Mouse (Mus musculus): Measurements from ENCODE around the gene Pdp2. TPM values are rescaled to one million over a fixed set of nuclear protein-coding genes. Genes with fewer than 3 reads are reported as not detected.

The Pdp2 gene
- polyA plus RNA-seq (2015; fragmentation: Nextera tagmentation; extraction: Ambion mirVana), result 15.2 and 17.2 TPM in 2 replicates

DNA sequence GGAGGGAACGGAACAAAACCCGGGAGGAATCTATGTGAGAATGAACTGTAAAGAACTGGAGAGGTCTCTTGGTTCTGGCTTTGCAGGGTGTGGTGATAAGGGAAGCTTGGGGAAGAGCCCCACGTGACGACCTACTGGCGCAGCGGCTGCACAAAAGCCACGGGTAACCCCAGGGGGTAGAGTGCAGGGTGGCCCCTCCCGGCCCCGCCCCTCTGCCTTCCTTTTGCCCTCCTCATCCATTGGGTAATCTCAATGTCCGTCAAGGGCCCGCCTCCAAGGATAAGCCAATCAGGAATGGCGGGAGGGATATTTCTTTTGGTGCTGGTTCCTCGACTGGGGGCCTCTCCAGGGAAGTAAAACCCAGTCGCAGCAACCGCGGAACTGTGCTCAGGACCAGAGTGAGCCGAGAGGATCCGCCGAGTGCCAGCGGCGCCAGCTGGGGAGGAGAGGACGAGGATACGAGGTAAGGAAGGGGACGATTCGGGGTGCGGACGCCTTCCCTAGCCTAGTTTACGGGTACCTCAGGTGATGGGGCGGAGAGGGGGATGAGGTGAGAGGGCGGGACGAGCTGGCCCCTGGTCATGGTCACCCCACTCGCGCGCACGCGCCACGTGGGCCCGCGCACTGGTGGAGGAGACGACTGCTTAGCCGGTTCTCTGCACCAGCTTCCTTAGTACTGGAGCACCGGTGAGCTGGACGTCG is at the start of gene Pdp2:
Gene Pdp2, plus strand, starts transcription at position 319 of the 702 bp plus-strand sequence.
- Histone ChIP-seq H3K27me3 (no peaks in the 10 kb centered on the region), H3K4me2 (peak within 1 kb of the TSS; percentile 79), H3K9ac (peak within 1 kb of the TSS; percentile 69), H3K36me3 (ENCODE audit: poor library complexity, severe bottlenecking) (peaks cover 25% of the 10 kb centered on the region), H3K4me1 (peaks cover 8% of the 10 kb centered on the region), H3K9me3 (replicated peaks) (no peaks in the 10 kb centered on the region), H3K27ac (peak within 1 kb of the TSS; percentile 44), H3K4me3 (peak within 1 kb of the TSS; percentile 61)
- ATAC-seq, result peak; percentile 99
- WGBS, result under 1% methylated on average over 44 of the region's 44 CpGs

DNA sequence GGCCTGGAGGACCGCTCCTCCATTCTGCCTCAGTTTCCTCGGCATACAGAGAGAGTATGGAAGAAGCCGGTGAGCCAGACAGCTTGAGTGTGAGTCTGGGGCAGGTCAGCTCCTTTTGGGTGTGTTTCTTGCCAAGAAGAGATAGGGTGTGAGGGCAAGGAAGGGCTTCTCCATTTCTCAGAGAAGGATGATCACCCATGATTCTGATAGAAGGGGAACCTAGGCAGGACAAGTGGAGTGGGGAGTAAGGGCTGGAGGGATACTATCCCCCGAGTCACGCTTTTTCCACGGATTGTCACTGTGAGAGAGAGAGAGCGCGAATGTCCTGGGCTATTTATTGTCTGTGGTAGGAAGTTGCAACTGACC is 49.8 kb upstream of the Pdp2 start:
- no peak; the same call in 1 of the 2 replicates for ATAC-seq
- Histone ChIP-seq H3K27ac (no peak overlapping the region), H3K27me3 (peaks cover 65% of the 10 kb centered on the region), H3K4me1 (peaks cover 15% of the 10 kb centered on the region), H3K9me3 (replicated peaks) (no peaks in the 10 kb centered on the region), H3K4me3 (peak overlapping the region; percentile 46), H3K9ac (peak overlapping the region; percentile 50; the same call in 1 of the 2 replicates), H3K4me2 (peak overlapping the region; percentile 95), H3K36me3 (ENCODE audit: poor library complexity, severe bottlenecking) (no peaks in the 10 kb centered on the region)
- WGBS, result 14% methylated on average over 8 of the region's 8 CpGs

DNA sequence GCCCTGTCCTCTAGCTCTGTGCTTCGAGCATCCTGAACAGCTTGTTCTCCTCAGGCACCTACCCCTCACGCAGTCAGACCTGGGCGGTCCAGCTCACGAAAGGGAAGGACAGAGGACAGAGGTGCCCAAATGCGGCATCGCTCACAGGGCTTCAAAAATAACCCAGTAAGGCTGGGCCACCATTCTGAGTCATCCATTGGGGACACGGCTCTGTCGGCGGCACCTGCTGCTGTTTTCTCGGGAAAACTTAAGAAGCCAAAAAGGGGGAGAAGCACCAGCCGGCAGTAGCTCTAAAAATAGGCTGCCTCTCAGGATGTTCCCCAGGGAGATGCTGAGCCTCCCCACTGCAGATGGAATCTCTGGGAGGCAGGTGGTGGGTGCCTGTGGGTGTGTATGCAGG is 49.1 kb upstream of the Pdp2 start:
- peaks cover 15% of the 10 kb centered on the region for H3K4me1 ChIP-seq
- no peak overlapping the region for H3K9ac ChIP-seq
- 9% methylated on average over 11 of the region's 11 CpGs for WGBS
- H3K9me3 ChIP-seq (replicated peaks), result no peaks in the 10 kb centered on the region
- no peak overlapping the region for H3K4me2 ChIP-seq
- H3K36me3 ChIP-seq (ENCODE audit: poor library complexity, severe bottlenecking), result no peaks in the 10 kb centered on the region
- no peak overlapping the region for H3K4me3 ChIP-seq
- 0 out of 2 replicates have a peak, but pooled peaks have one; percentile 22 for ATAC-seq
- no peak overlapping the region for H3K27ac ChIP-seq
- peaks cover 65% of the 10 kb centered on the region for H3K27me3 ChIP-seq

DNA sequence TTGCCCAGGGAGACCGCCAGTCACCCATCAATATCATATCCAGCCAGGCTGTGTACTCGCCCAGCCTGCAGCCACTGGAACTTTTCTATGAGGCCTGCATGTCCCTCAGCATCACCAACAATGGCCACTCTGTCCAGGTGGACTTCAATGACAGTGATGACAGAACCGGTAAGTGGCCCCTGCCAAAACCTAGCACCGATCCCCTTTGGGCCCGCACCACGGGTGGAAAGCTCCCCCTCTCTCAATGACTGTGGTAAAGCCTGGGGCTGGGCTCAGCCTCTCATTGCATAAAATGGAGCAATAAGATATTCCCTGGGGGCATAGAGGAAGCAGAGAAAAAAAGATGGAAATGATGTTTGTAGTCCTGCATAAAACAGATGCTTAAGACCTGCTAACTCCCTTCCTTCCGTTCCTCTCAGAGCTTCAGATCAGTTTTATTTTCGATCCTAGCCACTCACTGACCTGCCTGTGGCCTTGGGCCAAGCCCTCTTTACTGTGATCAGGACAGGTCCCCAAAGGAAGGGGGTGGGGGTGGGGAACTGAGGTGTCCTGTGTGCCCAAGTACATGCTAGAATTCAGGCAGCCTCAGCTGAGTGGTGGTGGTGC is 47.7 kb upstream of the Pdp2 start:
- H3K9me3 ChIP-seq (replicated peaks), result no peaks in the 10 kb centered on the region
- no peak for ATAC-seq
- no peak overlapping the region for H3K4me2 ChIP-seq
- no peaks in the 10 kb centered on the region for H3K36me3 ChIP-seq (ENCODE audit: poor library complexity, severe bottlenecking)
- peaks cover 15% of the 10 kb centered on the region for H3K4me1 ChIP-seq
- H3K27me3 ChIP-seq, result peaks cover 61% of the 10 kb centered on the region
- H3K4me3 ChIP-seq, result no peak overlapping the region
- no peak overlapping the region for H3K9ac ChIP-seq
- 87% methylated on average over 8 of the region's 8 CpGs for WGBS
- H3K27ac ChIP-seq, result no peak overlapping the region

DNA sequence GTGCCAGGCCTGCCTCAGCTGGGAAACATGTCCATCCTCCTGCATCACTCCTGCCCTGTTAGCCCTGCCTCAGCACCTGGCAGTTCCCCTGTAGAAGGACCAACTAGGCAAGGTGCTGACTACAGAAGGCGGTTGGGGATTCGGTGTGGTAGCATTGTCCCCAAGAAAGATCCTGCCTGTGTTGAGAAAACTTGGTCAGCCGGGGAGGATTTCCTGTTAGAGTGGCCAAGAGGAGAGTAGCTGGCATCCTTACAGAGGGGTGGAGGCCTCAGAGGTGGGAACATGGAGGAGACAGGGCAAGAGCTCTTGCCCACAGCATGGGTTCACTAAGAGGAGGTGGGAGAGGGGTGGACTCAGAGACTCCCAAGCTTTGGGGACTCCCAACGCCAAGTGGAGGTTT is 36.1 kb upstream of the Pdp2 start:
- Histone ChIP-seq H3K9me3 (replicated peaks) (no peaks in the 10 kb centered on the region), H3K27ac (no peak overlapping the region), H3K4me3 (no peak overlapping the region), H3K4me1 (no peaks in the 10 kb centered on the region), H3K36me3 (ENCODE audit: poor library complexity, severe bottlenecking) (no peaks in the 10 kb centered on the region), H3K9ac (no peak overlapping the region), H3K27me3 (no peaks in the 10 kb centered on the region), H3K4me2 (no peak overlapping the region)
- no peak for ATAC-seq
- WGBS, result 96% methylated on average over 4 of the region's 4 CpGs

DNA sequence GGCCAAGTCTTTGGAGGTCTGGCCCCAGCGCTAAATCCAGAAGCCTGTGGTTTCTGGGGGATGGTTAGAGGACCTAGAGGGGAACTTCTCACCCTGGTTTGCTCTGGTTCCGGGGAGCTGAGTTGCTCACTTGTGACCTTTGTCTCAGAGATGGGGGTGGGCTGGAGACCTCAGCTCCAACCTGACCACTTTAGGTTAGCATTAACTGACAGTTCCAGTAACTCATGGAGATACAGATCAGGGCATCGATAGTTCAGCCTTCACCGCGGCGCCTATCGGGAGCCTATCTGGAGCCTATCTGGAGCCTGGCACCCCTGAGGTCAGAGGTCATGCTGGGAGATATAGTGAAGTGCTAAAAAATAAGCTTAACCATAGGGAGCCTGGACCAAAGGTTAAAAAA is 34.0 kb upstream of the Pdp2 start:
- Histone ChIP-seq H3K4me2 (no peak overlapping the region), H3K9me3 (replicated peaks) (no peaks in the 10 kb centered on the region), H3K4me1 (no peaks in the 10 kb centered on the region), H3K27me3 (no peaks in the 10 kb centered on the region), H3K4me3 (no peak overlapping the region), H3K36me3 (ENCODE audit: poor library complexity, severe bottlenecking) (no peaks in the 10 kb centered on the region), H3K9ac (no peak overlapping the region), H3K27ac (no peak overlapping the region)
- 91% methylated on average over 7 of the region's 7 CpGs for WGBS
- no peak for ATAC-seq

DNA sequence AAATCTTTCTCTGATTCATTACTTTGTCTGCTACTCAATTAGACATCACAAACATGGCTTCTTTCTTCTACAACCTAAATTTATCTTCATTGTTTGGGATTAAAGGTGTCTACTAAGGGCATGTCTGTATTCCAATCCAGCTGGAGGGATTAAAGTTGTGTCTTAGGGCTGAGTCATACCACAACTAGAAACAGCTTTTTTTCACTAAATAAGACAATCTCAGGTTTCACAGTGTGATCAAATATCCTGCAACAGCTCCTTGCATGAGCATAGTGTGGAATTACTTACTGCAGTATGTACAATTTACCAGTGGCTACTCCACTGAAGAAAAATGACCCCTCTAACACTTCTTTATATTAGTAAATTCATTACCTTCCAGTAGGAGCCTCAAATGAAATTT is 30.5 kb upstream of the Pdp2 start:
- Histone ChIP-seq H3K9ac (no peak overlapping the region), H3K27me3 (0 out of 2 replicates have a peak, but pooled peaks cover 2% of the 10 kb centered on the region), H3K27ac (no peak overlapping the region), H3K4me3 (no peak overlapping the region), H3K36me3 (ENCODE audit: poor library complexity, severe bottlenecking) (no peaks in the 10 kb centered on the region), H3K4me1 (no peaks in the 10 kb centered on the region), H3K9me3 (replicated peaks) (no peaks in the 10 kb centered on the region), H3K4me2 (no peak overlapping the region)
- ATAC-seq, result no peak

DNA sequence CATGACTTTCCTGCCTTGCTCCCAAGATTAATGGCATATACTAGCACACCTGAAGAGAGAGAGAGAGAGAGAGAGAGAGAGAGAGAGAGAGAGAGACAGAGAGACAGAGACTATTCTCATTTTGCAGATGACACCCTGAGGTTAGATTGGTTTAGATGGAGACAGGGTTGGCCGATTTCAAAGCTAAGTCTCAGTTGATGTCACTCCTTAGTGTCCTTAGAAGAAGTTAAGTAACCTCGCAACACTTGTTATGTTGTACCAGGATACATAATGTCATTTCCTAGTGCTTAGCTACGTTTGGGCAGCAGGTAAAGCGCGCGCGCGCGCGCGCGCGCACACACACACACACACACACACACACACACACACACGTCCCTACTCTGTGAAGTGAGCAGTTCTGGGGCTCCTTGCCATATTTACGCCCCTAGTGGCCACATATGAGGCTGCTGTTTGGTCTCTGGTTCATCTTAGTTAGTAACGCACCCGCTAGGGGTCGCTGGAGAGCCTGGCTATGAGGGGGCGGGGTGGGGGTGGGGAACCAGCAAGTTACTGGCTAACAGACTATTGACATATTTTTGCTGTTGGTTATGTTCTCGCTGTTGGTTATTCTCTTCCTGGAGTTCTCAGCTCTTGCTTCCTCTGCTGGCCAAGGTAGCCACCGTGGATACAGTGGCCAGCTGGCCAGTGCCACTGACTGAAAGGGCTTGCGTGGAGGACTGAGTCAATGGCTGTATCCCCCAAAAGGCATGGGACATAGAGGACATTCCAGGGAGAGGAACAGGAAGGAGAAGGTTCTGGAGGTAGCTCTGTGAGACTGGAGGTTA is 26.4 kb upstream of the Pdp2 start:
- Histone ChIP-seq H3K9ac (no peak overlapping the region), H3K36me3 (ENCODE audit: poor library complexity, severe bottlenecking) (no peaks in the 10 kb centered on the region), H3K27me3 (0 out of 2 replicates have a peak, but pooled peaks cover 2% of the 10 kb centered on the region), H3K4me1 (no peaks in the 10 kb centered on the region), H3K4me3 (no peak overlapping the region), H3K27ac (no peak overlapping the region), H3K9me3 (replicated peaks) (no peaks in the 10 kb centered on the region), H3K4me2 (no peak overlapping the region; the same call in 1 of the 2 replicates)
- WGBS, result 19% methylated on average over 22 of the region's 22 CpGs
- ATAC-seq, result peak; percentile 93

DNA sequence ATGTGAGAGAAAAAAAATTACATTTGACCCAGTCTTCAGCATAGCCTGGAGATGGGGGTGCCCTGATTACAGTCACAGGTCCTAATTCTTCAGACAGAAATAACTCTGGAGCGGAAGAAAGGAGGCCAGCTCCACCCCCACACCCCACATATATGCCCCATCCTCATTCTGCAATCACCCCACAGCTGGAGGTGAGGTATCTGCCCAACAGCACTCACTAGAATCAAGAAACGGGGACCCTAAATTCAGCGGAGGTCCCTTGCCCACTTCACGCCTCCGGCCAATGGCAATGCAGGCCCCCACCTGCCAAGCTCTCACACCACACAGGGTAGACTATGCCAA is 25.8 kb upstream of the Pdp2 start:
- H3K9ac ChIP-seq, result no peak overlapping the region
- ATAC-seq, result peak; percentile 61
- H3K4me3 ChIP-seq, result no peak overlapping the region
- H3K27me3 ChIP-seq, result 0 out of 2 replicates have a peak, but pooled peaks cover 2% of the 10 kb centered on the region
- H3K9me3 ChIP-seq (replicated peaks), result no peaks in the 10 kb centered on the region
- no peak overlapping the region for H3K27ac ChIP-seq
- no peak overlapping the region for H3K4me2 ChIP-seq
- 95% methylated on average over 5 of the region's 5 CpGs for WGBS
- H3K36me3 ChIP-seq (ENCODE audit: poor library complexity, severe bottlenecking), result no peaks in the 10 kb centered on the region
- no peaks in the 10 kb centered on the region; the same call in 1 of the 2 replicates for H3K4me1 ChIP-seq

DNA sequence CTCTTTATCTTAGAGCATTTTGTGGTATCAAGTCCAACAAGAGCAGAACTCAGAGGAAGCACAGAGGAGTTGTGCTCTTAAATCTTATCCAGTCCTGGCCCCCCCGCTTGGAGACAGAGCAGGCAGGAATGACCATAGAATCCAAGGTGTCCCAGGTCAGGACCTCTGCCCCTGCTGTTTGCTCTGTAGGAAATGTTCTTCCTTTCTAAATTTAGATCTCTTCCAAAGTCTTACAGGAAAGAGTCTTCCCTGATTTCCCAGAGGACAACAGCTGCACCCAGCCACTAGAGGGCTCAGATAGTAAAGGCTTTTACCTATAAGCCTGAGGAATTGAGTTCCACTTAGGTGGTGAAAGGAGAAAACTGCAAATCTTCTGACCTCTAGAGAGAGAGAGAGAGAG is 21.7 kb upstream of the Pdp2 start:
- ATAC-seq, result no peak
- Histone ChIP-seq H3K4me2 (no peak overlapping the region), H3K4me3 (no peak overlapping the region), H3K27me3 (0 out of 2 replicates have a peak, but pooled peaks cover 2% of the 10 kb centered on the region), H3K9me3 (replicated peaks) (no peaks in the 10 kb centered on the region), H3K9ac (no peak overlapping the region), H3K27ac (no peak overlapping the region), H3K36me3 (ENCODE audit: poor library complexity, severe bottlenecking) (no peaks in the 10 kb centered on the region), H3K4me1 (peaks cover 6% of the 10 kb centered on the region)
- WGBS, result 52% methylated on average over 1 of the region's 1 CpGs

DNA sequence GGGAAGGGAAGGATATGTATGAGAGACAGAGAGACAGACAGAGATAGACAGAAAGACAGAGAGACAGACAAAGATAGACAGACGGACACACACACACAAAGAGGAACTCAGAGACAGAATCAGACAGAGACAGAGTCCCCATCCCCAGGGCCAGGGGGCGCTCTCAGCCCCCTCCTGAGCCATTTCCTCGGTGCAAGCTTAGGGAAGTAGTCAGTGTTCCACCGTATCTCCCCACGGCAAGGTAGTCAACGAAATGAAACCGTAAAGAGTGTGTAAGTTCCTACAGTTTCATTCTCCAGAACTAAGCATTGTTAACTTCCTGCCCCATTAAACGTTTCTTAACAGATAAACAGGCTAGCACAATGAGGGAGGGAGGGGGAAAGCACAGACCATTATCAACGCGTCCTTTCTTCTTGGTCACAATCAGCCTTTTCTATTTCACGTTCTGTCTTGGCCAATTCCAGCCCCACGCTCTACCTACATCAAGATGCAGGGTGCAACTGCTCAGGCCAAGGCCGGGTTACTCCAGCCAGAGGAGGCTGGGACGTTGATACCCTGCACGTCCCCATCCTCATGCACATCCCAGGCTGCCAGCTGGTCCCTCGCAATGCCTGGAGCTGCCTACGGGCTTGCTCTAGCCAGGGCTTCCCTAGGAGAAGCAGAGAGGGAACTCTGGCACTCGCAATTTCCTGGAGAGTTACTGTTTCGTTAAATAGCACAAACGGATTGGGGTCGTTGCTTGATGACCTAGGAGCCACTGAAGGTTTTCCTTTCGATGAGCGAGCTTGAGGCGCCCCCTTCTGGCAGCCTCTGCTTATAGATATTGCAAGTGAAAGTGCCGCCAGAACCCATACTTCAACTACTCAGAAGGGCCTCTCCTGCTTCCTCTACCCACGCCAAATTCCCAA is 20.6 kb upstream of the Pdp2 start:
- no peaks in the 10 kb centered on the region for H3K9me3 ChIP-seq (replicated peaks)
- H3K9ac ChIP-seq, result peak overlapping the region; percentile 59
- peaks cover 6% of the 10 kb centered on the region for H3K4me1 ChIP-seq
- H3K27me3 ChIP-seq, result 0 out of 2 replicates have a peak, but pooled peaks cover under 1% of the 10 kb centered on the region
- no peaks in the 10 kb centered on the region for H3K36me3 ChIP-seq (ENCODE audit: poor library complexity, severe bottlenecking)
- no peak overlapping the region for H3K27ac ChIP-seq
- peak overlapping the region; percentile 39 for H3K4me3 ChIP-seq
- peak overlapping the region; percentile 72 for H3K4me2 ChIP-seq
- 8% methylated on average over 26 of the region's 26 CpGs for WGBS
- ATAC-seq, result peak; percentile 79
